Mouse (Mus musculus): ENCODE results near the gene Scn2a.

Scn2a gene

DNA sequence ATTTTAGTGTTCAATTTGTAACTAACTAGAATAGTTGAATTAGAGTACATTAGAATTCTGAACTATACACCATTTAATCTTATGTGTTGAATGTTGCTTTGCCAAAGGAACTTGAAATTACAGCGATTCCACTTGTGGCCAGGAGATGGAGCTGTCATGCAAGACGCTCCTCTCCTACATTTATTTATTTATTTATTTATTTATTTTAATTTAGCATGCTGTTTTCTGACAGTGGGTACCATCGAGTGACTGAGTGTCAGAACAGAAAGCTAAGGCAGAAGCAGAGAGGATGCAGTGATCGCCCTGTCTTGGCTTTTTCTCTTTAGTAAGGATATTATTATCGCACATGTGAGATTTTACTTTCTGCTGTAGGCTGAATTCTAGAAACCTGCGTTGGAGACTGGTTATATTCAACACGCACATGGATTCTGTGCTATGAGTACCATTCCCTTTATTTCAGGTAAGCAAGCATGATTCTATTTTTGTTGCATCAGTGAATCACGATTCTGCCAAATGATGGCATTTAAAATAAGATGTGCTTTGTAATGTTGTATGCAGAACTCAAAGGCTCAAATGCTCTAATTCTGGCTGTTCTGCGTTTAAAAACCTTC is at the start of gene Scn2a:
Gene Scn2a (plus strand): TSS at position 216 of the 611 bp plus-strand sequence.
- peak; percentile 52 for DNase-seq (ENCODE audit: low spot score)

DNA sequence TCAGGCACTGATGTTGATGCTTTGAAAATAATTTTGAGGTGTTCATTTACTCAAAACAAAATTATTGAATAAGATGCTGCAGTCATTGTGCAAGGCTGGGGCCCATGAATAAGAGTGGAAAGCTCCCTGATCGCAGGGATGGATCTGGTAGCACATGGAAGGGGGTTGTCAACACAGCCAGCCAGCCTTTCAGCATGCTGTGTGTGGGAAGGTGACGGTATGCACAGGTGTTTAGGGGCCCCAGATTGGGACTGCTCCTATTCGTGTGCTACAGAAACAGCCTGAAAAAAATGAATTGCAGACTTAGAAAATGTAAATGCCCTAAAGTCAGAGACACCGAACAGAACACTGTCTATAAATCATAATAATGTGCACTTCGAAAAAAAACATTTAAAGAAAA is 32.9 kb upstream of the Scn2a start:
- DNase-seq (ENCODE audit: low spot score): no peak

DNA sequence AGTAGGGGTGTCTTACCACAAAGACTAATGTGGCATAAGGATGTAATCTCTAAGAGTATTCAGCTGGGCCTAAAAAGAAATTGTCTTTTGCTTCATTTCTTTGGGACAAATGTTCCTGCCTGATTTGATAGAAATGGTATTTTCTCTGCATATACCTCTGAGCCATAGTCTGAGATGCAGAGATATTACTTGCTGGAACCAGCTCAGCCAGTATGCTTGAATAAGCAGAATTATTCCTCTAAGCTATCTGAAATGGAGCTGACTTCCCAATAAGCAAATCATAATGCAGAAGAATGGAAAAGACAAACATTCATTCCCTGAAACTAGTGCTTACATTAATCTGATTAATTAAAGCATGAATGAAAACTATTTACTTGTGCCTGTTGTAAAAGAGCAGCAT is 12.8 kb upstream of the Scn2a start:
- DNase-seq (ENCODE audit: low spot score): no peak

DNA sequence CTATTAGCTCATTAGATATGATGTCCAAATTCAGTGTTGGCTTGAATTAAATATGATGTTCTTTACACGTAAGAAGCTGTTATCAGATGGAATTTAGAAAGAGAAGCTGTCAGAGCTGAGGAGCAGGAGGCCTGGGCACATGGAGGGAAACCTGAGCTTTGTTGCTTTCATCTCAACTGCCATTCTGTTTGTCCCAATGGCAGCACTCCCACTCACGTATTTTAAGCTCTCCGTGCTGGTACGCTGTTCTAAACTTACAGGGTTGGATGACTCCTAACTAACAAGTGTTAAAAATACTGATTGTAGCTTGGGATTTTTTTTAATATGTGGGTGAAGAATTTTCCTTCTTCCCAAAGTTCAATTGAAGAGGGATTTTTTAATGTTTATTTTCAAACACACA is 8.7 kb upstream of the Scn2a start:
- no peak for DNase-seq (ENCODE audit: low spot score)

DNA sequence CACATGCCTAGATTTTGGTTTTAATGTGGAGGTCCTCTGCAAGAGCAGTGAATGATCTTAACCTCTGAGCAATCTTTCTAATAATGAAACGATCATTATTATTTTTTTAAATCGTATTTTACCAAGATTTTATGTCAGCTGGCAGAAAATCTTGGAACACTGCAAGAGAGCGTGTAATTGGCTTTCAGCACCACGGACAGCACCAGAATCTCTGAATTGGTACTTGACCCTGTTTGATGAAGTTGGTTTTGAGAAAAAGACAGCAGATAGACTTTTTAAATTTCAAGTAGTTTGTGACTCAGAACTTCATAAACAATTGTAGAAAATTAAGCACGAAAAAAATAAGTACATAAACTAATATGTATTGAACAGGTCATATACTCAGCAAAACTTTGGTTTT is 790 bp upstream of the Scn2a start:
- DNase-seq (ENCODE audit: low spot score): peak; percentile 76

DNA sequence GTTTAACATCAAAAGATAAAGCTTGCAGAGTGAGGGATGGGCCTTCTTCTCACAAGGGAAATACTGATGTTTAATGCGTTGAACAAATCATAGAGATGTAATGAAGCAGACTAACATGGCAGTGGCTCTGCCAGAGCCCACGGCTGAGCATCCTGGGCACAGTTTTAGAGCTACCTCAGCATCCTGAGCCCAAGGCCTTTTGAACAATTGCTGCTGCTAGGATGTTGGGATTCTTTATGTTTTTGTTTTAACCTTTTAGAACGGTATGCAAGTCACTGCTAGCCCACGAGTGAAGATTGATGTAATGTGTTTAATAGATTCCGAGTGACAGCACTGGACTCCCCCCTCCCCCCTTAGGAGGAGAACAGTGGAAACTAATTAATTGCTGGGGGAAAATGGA is 683 bp downstream of the Scn2a start:
- no peak for DNase-seq (ENCODE audit: low spot score)

DNA sequence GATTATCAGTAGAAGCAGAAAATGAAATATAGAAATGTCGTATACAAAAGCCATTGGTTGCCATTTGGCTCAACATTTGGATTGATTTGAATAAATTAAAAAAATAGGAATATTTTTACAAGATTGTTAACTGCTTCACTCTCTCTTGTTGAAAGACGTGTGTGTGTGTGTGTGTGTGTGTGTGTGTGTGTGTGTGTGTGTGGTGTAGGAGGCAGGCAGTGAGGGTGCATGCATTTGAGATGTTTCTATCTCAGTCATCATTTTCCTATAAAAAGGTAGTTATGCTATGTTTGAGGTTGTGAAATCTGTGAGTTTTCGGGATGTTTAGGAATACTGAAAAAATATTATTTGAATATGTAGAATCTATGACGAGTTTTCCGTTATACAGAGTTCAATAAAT is 1.3 kb downstream of the Scn2a start:
- no peak for DNase-seq (ENCODE audit: low spot score)

DNA sequence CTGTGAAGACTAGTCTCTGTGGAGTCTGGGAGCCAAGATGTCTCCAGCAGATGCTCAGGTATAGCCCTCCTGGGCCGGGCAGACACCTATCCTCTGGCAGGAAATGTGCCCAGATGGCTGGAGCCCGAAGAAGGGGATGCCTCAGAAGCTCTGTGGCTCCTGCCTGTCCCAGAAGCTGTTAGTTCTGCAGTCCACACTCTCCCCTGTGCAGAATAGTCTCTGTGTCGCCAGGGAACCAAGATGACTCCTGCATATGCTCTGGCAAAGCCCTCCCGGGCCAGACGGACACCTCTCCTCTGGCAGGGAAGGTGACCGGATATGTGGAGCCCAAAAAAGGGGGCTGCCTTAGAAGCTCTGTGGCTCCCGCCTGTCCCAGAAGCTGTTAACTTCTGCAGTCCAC is 32.1 kb downstream of the Scn2a start:
- no peak for DNase-seq (ENCODE audit: low spot score)

DNA sequence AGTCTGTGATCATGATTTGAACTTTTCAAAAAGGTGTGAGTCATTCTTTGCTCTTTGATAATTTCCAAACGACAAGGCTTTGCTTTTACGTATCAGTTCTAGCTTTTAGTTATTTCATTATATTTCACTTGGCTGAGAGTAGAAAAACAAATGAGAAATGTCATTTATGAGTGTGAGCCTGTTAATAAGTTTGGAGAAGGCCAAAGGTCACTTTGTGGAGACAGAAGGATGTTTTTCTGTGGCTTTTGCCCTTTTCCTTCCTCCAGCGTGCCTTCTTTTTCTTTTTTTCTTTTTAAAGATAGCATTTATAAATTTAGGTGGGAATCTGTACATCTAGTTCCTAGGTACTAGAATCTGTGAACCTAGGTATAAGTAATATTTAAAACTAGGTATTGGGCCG is 36.5 kb downstream of the Scn2a start:
- no peak for DNase-seq (ENCODE audit: low spot score)

DNA sequence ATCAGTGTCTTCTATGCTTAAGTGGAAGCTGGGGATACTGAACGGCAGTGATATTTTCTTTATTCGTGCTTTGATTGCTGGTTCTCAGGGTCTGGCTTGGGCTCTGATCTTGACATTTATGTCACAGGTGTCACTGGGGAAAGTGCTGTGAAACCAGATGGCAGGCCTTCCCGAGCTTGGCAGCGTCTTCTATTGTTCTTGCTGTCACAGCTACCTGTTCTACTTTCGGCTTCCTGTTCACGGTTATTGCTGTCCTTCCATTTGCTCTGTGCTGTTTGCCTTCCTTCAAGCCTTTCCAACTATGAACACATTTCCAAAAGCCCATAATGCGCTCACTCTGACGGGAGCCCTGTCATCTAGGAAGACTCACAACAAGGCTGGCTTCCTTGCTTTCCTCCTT is 37.9 kb downstream of the Scn2a start:
- no peak for DNase-seq (ENCODE audit: low spot score)

DNA sequence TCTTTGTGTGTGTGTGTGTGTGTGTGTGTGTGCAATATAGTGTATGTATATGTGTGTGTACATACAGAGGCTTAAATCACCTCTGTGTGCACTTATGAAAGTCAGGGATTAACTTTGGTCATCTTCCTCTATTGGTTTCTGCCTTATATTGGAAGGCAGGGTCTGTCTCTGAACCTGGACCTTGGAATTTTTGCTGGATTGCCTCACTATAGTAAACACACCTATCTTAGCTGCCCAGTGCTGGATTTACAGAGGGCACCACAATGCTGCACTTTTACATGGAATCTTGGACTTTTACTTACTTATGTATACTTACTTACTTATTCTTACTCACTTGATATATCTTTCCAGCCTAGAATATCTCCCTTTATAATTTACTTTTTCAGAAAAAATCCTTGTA is 43.3 kb downstream of the Scn2a start:
- no peak for DNase-seq (ENCODE audit: low spot score)

DNA sequence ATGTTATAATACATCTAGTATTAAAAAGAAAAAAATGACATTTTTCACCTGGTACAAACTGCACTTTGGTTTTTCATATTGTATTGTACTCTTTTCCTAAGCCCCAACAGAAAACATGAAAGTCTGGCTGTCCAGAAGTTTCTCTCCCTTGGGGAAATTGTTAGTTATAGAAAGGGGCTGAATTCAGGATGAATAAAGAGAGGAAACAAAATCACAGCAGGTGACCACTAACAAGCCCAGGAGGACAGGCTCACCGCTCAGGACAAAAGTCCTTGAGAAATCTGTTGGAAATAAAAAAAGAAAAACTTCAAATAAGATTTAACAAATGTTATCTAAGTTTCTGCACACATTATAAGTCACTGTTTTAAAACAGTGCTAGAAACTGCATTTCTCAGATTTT is 43.9 kb downstream of the Scn2a start:
- no peak for DNase-seq (ENCODE audit: low spot score)

DNA sequence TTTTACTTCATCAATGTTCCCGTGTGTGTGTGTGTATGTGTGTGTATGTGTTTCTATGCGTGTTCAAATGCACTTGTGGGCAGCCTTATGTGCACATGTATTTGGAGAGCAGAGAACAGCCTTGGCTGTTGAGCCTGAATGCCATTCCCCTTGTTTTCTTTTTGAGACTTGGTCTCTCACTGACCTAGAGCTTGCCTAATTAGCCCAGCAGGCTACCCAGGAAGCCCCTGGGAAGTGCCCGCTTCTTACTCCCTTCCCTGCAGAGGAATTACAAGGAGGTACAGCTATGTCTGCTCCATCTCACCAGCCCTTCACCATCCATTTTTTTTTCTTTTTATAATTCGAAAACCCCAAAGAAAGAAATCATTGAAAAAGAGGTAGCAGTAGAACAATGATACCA is 44.6 kb downstream of the Scn2a start:
- no peak for DNase-seq (ENCODE audit: low spot score)

DNA sequence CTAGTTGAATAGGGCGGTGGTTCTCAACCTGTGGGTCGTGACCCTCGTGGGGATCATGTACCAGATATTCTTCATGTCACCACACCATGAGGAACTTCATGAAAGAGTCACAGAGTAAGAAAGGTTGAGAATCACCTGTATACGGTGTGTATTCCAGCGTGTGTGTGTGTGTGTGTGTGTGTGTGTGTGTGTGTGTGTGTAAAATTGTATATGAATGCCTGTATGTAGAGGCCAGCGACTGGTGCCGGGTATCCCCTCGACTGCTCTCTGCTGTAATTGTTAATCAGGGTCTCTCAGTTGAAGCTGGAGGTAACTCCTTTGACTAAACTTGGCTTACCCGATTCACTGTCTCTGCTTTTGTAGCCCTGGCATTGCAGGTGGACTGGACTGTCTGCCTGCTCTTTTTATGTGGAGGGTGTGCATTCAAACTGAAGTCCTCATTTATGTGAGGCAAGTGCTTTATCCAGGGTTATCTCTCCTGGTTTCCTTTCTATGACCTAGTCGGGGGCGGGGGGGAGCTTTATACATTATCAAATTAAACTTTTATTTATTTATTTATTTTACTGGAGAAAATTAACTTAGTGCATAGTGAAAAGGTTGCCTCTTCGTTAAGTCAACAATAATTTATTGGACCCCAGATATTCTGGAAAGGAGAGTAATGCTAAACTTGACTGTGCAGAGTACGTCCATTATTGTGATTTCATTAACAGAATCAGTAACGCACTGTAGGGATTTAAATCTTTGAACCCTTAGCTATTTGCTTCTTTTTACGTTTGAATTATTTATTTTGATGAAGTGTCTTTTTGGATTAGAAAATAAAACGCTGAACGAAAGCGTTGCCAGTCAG is 47.2 kb downstream of the Scn2a start:
- no peak for DNase-seq (ENCODE audit: low spot score)

DNA sequence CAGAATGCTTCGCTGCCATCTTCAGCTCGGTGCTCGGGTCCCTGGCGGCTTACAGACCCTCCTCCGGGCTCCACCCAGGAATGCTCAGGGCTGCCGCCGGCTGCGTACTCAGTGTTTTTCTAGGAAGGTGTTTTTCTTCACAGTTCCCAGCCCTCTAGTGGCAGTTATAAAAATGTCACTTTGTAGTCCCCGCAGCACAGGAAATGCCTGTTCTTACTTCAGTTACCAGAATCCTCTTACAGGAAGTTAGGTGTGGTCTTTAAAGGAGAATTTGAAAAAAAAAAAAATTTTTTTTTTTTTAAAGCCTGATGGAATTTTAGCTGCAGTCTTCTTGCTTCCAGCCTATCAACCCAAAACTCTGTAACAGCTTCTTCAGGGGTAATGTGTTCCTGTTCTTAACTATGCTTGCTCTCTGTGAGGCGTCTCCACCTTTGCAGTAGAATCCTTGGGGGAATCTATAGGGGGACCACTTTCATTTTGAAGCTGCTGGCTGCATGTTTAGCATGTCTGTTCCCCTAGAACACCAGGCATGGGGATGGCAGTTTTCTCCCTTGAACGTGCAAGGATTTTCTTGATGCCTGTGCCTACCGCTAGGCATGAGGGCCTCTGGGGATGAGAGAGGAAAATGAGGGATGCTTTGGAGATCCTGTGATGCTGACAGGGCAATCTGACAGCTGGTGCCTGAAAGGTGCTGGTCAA is 48.0 kb downstream of the Scn2a start:
- DNase-seq (ENCODE audit: low spot score): peak; percentile 90

DNA sequence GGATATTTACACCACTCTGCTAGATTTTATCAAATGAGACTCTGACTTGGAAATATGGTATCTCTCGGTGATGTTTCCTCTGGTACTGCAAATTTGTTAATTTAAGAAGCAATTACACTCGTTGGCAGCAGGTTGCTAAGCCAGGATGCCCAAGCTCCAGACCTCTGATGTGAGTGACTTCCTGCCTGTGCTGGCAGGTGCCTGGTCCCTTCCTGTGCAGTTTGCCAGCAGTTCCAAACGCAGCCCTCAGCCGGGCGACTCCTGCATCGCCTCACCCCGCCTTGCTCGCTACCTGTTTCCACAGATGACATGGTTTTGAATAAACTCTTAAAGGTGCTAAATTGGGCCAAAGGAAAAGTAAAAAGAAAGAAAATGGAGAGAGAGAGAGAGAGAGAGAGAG is 49.0 kb downstream of the Scn2a start:
- DNase-seq (ENCODE audit: low spot score): no peak

DNA sequence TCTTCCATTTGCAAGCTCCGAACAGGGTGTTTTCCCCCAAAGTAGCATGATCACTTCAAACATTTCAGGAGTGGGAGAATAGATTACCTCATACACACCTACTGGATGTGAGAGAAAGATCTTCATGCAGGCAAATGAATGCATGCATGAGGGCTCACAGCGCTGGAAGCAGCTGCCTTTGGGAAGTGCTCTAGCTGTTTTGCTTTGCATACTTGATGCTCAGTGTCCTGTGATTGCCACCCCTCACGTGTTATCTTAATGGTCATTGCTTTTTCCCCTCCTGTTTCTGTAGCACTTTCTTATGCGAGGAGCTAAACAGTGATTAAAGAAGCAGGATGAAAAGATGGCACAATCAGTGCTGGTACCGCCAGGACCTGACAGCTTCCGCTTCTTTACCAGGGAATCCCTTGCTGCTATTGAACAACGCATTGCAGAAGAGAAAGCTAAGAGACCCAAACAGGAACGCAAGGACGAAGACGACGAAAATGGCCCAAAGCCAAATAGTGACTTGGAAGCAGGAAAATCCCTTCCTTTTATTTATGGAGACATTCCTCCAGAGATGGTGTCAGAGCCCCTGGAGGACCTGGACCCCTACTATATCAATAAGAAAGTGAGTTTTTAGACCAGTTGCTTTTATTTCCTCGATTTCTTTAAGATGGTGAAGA is 49.7 kb downstream of the Scn2a start:
- DNase-seq (ENCODE audit: low spot score): no peak

DNA sequence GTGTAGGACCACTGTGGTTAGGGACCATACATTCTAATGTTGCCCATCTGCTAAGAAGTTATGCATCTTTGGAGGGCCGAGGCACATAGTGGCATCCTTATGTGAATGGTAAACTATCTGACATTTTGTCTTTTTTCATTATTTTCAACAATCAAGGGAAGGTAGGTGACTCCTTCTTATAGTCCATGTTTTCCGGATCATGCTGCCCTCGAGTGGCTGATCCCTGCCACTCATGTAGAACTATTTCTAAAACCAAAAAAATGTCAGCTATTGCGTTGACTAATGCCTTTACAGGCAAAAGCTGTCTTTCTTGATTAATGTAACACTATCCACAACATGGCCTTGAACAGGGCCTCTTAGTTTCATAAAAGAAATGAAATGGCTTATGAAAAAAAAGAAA is 59.0 kb downstream of the Scn2a start:
- DNase-seq (ENCODE audit: low spot score): no peak

DNA sequence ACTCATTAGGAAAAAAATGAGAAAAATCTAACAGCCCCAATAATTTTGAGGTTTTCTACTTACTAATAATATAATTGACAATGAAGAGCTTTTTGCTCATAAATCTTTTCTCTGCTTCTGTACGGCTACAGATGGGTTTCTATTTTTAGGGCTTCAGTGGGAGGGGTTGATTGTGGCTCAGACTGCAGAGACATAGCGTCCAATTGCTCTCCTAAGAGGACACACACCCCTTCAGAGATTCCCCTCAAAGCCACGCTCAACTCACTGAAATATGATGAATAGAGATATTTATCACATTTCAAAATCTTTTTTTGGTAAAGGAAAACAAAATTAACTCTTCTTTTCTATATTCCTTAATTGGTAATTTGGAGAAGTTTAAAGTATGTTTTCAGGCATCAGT is 64.6 kb downstream of the Scn2a start:
- DNase-seq (ENCODE audit: low spot score): no peak

DNA sequence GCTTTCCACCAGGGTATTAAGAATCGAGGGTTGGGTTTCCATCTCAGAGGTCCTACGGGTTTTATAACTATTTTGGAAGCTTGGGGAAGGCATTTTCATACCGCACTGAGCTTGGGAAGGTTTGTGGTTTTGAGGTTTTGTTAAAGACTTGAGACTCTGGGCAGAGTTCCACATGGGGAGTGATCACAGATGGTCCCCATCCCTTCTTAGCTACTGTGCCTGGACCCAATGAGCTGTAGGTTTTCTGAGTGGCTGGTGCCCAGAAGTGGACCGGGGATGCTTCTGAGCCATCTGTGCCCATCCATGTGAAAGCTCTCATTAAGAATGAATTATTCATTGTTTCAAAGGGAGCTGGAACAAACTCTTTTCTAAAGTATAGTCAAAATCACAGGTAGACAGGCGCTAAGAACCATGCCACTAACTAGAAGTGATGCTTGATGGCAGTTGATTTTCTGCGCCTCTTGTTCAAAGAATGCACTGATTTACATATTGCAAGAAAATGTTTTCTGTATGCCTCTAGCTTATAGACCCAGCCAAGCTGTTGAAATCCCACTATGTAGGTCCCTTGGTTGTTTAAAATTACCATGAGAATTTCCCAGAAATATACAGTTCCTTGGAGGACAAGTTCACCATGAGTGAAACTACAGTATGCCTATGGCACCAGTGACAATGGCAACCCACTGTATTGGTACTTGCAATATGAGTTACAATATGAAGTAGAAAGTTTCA is 70.0 kb downstream of the Scn2a start:
- DNase-seq (ENCODE audit: low spot score): no peak

DNA sequence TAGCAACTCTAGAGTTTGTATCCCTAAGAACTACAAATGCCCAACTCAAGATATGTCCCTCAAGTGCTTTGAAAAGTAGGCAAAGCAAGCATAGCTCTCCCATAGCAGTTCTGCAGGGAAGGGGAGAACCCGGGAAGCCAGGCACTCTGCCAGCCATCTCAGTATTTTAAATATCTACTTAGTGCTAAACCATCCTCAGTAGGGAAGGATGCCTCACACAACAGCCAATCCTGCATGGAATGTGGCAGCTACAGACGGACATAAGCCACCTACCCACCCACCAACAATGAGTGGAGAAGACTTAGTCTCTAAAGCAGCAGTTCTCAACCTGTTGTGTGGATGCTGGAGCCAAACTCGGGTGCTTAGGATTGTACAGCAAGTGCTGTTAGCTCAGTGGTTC is 73.9 kb downstream of the Scn2a start:
- no peak for DNase-seq (ENCODE audit: low spot score)

DNA sequence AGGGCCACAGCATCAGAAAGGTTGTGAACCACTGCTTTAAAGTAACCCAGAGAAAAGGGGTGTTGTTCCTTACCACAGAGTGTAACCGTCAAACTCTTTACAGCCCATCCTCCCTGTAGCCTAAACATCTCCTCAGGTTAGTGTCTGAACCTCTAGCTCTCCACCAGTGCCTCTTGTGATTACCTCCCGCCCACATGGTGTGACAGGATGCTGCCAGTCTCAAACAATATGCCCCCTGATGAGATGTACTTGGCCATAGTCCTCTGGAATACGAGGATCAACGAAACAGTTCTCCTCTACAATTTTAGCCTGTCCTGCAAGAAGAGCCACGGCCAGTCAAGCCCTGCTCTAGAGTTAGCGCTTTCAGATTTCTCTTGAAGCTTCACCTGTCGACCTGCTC is 74.5 kb downstream of the Scn2a start:
- DNase-seq (ENCODE audit: low spot score): no peak
